Mouse (Mus musculus) induced T-regulatory cell, adult 2 months (primary cell): Measurements from ENCODE around the gene Tgfbr2.

Experiments
- DNase-seq: peaks from one replicate; pipeline ENCODE4 v3.0.0-alpha.2; 2012; ENCODE audit warnings: low read depth

The Tgfbr2 gene

DNA sequence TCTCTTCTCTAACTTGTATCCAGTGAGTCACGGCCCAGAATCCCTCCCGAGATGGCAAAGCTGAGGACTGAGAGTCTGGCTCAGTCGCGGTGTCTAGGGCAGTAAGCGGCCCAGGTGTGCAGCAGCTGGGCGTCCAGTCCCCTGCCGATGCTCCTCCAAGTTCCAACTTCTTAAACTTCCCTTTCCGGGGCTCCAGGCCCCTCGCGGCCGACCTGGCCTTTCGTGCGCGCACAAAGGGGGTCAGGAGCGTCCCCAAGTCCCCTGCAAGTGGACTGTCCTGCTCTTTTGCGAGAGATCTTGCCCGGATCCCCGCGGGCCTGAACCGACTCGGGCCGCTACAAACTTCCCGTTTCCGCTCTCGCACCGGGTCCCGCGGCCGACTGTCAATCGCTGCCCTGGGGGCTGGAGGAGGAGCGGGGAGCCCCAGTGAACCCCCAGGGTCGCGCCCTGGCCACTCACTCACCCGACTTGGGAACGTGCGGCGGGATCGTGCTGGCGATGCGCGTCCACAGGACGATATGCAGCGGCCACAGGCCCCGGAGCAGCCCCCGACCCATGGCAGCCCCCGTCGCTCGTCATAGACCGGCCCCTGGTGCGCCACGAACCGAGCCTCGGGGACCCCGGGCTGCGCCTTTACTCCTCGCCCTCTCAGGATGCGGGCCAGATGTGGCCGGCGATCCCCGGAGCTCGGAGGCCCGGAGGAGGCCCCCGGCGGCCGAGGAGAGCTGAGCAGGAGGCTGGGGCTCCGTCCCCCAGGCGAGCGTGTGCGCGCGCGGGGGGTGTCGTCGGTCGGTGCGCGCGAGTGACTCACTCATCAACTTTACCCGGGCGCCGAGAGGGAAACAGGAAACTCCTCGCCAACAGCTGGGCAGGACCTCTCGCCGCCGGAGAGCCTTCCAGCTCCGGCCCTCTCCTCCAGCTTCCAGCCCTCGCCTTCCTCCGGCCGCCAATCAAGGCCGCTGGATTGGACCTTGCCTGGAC lies at the start of gene Tgfbr2:
TSS of gene Tgfbr2 (minus strand) at position 880 of the 981 bp plus-strand sequence.
- DNase-seq, result peak; percentile 92

DNA sequence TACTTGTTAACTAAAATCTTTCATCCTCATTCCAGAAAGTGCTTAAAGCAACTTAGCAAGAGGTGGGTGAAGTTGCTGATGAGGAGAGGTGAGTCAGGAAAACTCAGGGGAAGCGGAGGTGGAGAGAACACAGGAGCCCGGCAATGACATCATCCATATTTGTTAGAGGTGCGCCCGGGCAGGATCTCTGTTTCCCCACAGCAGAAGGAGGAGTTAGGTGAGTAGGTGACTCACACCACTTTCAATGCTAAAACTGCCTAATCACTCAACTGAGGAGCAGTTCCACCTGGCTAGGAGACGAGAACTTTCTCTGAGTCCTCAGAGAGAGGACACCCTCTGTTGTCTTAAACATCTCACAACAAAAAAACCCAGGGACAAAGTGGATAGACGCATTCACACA lies 48.2 kb upstream of the Tgfbr2 start:
- peak; percentile 45 for DNase-seq

DNA sequence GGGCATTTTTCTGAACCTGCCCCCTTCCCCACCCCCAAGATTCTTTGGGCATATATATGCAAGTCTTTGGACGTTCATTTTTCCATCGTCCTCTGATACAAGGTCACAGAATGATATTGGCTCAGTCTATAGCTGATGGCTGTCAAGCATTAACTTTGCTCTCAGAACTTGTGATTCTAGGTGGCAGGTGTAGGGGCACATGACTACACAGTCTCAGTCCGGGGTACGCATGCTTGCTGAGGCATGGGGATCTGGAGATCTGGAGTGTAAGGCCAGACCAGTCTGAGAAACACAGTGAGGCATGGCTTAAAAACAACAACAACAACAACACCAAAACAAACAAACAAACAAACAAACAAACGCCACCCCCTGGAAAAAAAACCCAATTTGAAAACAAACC lies 47.5 kb upstream of the Tgfbr2 start:
- DNase-seq, result no peak

DNA sequence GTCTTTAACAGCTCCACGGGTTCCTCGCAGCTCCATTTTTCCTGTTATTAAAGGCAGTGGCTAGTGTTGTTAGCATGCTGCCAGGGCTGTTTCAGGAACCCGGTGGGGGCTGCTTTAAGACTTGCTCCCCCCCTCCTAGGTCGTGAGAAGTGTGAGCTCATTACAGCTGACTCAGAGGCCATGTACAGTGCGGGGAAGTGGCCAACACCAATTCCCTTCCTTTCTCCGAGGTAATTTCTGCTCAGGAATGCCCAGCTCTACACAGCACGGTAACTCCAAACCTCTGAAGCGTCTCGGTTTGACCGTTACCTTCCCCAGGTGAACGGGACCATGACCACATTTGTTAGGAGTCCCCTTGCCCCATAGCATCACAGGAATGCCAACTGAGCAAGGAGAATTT lies 46.8 kb upstream of the Tgfbr2 start:
- no peak for DNase-seq

DNA sequence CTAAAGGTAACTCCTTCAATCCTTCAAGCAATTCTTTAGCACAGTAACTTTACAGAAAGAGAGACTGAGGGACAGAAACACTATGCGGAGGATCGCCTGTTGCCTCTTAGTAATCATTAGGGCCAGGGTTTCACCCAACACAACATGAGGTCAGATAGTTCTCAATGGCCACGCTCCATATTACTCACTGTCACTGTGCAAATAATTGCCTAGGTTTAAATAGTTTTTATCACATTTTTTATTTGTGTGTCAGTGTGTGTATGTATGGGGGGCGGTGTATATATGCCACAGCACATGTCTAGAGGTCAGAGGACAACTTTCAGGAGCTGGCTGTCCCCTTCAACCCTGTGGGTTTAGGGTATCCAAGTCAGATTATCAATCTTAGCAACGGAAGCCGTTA lies 46.4 kb upstream of the Tgfbr2 start:
- DNase-seq, result no peak

DNA sequence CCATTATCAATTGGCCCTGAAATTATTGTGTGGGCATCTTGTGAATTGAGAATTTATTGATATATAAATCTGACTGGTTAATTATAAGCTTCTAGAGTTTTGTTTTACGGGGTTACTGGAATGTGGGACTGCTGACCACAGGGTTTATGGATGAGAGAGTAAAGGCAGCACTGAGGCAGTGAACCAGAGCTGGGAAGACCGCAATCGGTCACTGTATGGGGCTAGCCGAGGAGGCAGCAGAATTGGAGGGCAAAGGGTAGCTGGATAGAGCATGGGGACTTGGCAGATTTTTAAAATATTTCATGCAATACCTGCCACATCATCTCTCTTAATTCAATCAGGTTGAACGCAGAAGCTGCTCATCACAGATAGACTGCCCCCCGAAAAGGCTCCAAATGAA lies 45.5 kb upstream of the Tgfbr2 start:
- DNase-seq, result no peak

DNA sequence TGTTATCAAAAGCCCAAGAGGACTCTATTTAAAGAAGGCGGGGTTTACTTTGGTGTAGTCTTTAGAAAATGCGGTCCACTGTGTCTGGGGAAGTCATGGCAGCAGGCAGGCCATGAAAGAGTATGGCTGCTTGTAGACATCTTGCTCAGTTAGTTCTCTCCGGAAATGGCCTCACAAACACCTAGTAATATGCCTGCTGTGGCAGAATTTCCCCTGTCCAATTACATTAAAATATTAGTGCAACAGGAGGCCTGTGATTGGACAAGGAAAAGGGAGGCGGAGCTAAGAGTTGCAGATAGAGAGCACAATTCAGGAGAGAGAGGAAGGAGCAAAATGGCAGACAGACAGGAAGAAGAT lies 45.0 kb upstream of the Tgfbr2 start:
- DNase-seq, result no peak

DNA sequence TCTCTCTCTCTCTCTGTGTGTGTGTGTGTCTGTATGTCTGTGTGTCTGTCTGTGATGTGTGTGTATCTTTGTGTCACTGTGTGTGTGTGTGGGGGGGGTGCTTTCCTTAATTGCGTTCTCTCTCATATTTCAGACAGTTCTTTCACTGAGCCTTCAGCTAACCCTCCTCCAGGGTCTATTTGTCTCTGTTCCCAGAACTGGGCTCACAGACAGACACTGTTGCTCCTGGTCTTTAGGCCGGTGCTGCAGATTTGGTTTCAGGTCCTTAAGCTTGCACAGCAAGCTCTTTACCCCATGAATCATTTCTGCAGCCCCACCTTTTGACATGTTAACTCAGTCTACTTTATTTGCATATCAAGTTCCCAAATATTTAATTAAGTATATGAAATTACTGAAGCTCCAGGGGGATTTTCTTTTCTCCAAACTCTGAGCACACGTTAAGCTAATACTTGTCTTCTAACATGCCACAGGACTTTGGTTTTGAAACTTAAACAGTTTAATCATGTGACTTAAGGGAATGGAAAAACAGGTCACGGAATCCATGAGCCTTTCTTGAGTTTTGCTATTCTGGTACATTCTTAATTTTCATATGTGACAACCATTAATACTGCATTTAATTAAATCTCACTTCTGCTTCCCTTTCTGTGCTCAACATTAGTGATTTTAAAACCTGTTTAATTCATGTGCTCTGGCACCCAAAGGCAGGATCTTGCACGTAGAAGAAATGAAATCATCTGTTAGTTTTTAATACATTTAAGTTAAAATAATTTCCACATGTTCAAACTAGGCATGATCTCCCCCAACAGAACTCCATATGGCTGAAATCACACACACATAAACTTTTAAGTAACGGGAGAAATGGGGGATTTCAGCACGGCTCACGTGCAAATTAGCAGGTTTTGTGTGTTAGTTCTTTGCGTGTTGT lies 44.3 kb upstream of the Tgfbr2 start:
- no peak for DNase-seq

DNA sequence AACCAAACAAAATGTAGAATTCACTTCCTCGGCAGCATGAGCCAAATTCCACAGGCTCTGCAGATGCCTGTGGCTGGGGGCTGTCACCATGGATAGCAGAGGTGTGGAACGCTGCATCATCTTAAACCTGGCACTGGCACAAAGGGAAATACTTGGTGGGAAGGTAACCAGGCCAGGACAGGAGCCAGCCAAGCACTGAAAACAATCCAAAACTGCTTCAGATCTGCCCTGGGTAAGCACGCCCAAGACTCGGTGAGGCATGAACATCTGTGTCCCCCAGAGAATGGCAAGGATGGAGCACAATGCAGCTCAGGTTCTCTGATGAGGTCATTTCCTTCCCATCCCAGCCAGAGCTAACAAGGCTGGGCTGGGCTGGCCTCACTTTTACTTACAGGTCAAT lies 43.6 kb upstream of the Tgfbr2 start:
- DNase-seq, result no peak

DNA sequence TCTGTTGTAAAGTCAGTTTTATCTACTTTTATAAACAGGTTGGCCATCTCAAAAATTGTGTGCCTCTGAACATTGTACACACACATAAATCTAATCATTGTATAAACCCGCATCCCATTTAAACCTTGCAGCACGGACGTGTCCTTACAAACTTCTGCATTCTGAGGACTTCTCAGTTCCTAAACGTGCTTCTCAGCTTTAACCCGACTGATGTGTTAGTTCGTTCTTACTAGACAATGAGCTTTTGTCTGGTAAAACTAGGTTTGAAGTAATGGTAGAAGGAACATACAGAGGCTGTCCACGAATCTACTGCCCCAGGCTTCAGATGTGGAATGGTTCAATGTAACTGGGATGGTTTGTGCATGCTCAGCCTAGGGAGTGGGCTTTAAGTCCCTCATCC lies 41.9 kb upstream of the Tgfbr2 start:
- no peak for DNase-seq

DNA sequence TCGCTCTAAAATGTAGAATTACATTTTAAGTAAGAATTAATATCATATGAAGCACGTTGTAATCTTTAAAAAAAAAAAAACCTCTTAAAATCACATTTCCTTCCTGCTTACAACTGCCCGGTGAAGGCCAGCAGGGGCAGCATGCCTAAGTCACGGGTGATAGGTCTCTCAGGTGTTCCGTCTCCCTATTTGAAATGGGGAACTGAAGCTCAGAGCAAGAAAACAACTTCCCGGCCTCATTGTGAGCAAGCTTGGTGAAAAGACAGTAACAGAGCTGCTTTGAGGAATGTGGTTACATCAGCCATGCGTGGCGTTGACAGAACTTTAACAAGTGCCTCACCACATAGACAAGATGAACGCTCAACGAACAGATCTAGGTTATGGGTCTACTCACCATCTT lies 41.5 kb upstream of the Tgfbr2 start:
- DNase-seq, result no peak

DNA sequence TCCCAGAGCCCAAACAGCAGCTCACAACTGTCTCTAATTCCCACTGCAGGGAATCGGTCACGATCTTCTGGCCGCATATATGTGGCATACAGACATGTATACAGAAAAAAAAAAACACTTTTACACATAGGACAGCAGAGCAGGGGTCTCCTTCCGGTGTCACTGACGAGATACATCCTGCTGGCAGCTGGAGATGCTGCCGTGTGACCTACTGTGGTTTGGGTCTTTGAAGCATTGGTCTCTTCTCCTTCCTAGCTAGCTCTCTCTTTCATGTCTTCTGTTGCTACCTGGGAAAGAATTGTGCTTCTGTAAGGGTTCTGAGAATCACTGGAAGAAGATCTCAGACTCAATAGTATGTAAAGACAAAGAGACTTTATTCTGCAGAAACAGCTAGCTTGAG lies 39.1 kb upstream of the Tgfbr2 start:
- peak; percentile 57 for DNase-seq

DNA sequence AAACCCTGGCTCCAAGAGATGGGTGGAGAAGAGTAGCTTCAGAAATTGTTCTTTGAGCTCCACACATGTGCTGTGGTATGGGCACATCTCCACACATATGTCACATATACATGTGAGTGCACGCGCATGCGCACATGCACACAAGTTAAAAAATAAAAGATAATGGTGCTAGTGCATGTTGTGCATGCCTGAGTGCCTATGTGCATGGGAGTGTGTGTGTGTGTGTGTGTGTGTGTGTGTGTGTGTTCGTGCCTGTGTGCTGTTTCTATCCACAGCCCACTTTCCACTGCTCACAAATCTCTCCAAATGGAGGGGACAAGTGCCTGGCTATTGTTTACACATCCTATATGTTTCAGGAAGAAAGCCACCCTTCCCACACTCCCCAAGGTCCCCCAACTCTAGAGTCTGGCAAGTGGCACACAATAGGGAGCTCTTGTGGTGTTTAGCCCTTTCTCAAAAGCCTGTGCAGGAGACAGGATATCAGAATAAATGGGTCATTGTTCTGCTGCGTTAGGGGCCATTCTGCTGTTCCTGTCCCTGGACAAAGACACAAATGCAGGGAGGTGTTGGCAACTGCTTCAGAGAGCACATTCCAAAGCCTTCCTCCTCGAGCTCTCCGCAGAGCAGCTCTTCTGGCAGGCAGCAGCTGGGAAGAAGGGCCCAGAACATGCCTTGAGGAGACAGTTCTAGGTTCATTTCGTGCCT lies 37.9 kb upstream of the Tgfbr2 start:
- no peak for DNase-seq

DNA sequence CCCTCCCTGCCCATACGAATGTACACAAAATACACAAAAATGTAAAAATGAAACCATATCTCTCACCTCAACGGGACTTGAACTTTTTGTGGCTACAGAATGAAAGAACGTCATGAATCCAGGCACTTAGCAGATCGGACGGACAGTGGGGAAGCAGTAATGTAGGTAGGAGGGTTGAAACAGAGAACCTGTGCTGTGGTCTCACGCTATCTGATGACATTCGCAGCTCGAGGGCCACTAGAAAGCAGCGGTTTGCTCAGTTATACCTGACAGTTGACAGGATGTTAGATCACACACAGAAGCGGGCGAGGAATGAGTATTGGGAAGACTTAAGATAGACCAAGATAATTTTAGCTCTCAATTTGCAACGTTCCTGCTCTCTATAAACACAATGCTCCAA lies 36.9 kb upstream of the Tgfbr2 start:
- peak; percentile 79 for DNase-seq

DNA sequence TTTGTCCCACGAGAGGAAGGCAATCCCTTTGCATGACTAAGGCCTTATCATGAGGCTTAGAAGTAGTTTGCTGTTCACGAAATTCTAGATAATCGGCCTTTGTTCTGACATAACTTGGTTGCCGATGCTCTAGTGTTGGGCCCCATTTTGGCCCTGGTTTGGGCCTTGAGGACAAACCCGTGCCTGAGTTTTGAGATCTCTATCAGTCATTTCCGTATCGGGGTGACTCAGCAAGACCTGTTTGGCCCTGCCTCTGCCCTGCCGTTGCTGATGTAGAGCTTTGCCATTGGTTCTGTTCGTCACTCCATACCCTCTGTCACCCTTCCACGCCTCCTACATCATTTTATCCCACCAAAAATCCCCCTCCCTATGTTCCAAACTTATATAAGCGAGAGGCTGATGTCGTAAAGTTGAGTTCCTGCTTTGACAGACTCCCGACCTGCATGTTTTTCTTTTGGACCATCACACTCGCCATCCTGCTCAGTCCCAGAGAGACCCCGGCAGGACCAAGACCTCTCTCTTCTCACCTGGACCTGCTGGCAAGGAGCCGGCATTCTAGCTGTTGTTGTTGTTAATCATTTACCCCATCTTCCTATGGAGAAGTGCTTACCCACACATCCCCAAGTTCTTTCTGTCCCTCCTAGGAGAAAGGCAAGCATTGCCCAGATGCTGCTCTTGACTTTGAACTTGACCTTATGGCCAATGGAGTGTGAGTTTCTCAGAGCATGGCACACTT lies 33.2 kb upstream of the Tgfbr2 start:
- peak; percentile 78 for DNase-seq

DNA sequence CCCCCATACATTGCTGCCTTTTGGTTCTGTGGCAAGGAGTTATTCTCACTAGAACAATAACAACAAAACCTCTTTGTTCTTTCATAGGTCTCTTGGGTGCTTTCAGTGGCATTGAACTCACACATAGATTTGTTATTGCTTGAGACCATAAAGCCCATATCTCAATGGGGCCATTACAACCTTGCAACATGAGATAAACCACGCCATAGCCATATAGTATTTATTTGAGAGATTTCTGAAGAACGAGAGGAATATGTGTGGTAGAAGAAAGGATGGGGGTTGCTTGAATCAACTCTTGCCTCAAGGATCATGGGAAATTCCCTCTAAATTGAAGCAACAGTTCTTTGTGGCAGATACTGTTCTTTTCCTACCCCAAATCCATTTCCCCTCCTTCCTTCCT lies 31.7 kb upstream of the Tgfbr2 start:
- no peak for DNase-seq

DNA sequence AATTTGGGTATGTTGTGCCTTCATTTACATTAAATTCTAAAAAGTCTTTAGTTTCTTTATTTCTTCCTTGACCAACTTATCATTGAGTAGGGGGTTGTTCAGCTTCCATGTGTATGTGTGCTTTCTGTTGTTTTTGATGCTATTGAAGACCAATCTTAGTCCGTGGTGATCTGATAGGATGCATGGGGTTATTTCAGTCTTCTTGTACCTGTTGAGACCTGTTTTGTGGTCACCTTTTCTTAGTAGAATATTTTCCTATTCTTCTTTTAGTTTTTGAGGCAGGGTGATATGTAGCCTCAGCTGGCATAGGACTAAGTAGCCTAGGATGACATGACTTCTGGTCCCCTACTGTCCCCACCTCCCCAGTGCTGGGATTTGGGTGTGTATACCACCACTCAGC lies 28.5 kb upstream of the Tgfbr2 start:
- DNase-seq, result no peak

DNA sequence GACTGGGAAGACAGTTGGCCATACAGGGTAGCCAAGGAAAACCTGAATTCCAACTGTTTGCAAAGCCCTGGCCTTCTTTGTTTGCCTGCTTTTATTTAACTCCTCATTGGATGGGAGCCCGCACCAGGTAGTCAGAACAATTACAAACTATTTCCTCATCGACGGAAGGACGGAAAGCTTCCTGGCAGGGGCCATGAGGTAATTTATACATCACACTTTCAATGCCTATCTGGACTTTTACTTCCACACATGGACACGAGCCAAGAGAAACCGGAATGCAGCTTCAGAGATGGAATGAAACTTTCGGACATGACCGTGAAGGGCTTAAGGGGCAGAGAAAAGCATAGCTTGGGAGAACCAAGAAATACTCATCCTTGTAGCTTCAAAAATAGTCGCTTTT lies 24.0 kb upstream of the Tgfbr2 start:
- DNase-seq, result no peak

DNA sequence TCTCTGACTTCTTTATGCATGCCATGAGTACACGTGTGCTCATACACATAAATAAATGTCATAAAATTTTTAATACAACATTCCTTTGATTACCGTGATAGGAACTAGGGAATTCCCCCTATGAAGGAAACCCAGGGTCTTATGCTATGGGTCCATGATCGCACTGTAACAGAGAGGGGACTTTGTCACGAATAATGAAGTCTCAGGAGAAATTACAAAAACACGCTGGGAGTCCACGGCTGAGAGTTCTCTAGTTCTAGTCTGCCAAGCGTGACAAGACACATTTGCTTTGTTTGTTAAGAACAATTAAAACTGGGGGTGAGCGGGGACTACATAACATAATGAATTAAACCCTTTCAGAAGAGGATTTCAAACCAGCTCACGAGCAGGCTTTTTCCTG lies 23.3 kb upstream of the Tgfbr2 start:
- DNase-seq, result no peak

DNA sequence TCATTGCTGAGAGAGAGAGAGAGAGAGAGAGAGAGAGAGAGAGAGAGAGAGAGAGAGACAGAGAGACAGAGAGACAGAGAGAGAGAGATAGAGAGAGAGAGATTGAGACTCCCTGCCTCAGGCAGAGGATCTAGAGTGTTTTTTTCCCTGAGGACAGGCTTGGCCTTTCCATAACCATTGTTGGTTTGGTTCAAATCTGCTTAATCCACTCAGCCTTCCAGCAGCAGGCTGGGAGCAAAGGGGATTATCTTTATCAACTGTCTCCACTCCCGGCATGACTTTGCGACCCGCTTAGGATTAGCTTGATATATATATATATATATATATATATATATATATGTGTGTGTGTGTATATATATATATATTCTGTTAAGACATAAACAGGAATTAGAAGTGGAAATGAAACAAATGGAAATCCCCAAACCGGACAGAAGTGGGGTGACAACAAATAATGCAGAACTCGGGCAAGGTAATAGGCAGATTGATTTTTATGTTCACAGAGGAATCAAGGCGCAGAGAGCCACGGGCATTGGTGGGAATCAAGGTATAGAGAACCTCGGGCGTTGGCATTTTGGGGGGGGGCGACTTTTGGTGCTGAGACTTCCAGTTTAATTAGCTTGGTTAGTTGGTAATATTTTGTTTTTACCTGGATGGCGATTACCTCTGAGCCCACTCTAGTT lies 22.5 kb upstream of the Tgfbr2 start:
- DNase-seq, result no peak

DNA sequence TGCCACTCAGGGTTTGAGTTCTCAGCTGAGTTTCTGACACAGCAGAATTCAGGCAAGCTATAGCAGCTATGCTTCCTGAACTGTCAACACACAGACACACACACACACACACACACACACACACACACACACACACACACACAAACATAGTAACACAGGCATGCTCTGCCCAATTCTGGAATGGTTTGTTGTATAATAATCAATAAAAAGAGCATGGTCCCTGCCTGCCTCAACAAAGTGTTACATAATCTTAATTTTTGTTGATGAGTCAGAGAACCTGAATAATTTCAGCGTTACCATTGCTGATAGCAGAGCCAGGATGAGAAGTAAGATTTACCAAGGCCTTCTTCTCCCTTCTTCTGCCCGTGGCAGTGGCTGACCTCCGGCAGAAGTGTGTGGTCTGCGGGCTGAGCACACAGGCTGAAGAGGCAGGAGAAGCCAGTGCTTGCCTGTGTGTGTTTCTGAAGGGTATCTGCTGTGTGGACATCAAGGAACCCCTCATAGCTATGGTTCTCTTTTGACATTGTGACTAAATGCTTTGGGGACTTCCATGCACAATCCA lies 18.8 kb upstream of the Tgfbr2 start:
- no peak for DNase-seq
